Mouse (Mus musculus): ENCODE measurements at regions not wholly inside any gene's neighbourhood (a gene's known extent, or its start where the extent isn't known, plus 50 kb on each side); places are given as distances from the start of the nearest gene placed in this dataset.

- TF ChIP-seq EP300 (IDR thresholded peaks at IDR 0.05; ENCODE audit: low read depth) (no peak), CTCF (IDR thresholded peaks at IDR 0.05; ENCODE audit: low read depth) (no peak)
Measured at GRCm38 (mm10) chr5:119274817-119275494, 395.5 kb upstream of the Tbx3 start.
